Mouse (Mus musculus): ENCODE results near the gene Teddm1a. TPM values are rescaled to one million over a fixed set of nuclear protein-coding genes. Genes with fewer than 3 reads are reported as not detected.

Gene Teddm1a
- total RNA-seq, 2 experiments from 2014 or later, result not detected

Small RNA genes within 50 kb of the gene (microRNA-seq; reads per million reads assigned to microRNA genes)
- gene Mir8114, result 19.2 to 23.7 reads per million in 2 experiments

Other genes starting within 250 kb of the Teddm1a start
- gene Rgs8, start 238.7 kb upstream of the Teddm1a start, total RNA-seq (2021), result 10 to 100 TPM; 31.1 TPM
- 1 to 10 TPM; 5.0 to 5.1 TPM for gene Rgs16, start 151.4 kb upstream of the Teddm1a start, total RNA-seq (2021)
- gene Rnasel, start 142.3 kb upstream of the Teddm1a start, total RNA-seq (2021), result 10 to 100 TPM; 14.7 to 16.0 TPM
- under 1 TPM; 0.57 to 0.71 TPM for gene Rgsl1, start 47.6 kb upstream of the Teddm1a start, total RNA-seq (2021)
- not detected for gene Teddm1b, start 17.4 kb upstream of the Teddm1a start, total RNA-seq (2021)
- 1,000 to 10,000 TPM; 1,051 to 1,097 TPM for gene Glul, start 8.2 kb downstream of the Teddm1a start, total RNA-seq (2021)
- 1 to 10 TPM; 1.7 to 2.7 TPM for gene Teddm2, start 8.5 kb downstream of the Teddm1a start, total RNA-seq (2021)

All from layer of hippocampus, postnatal 10 days (tissue).